Mouse (Mus musculus) left cerebral cortex, adult 11 months (tissue): ENCODE measurements around the gene Rsph1.

Source experiments
- DNase-seq: peaks from one replicate; pipeline ENCODE4 v3.0.0; 2022; ENCODE audit warnings: low spot score

Gene Rsph1

DNA sequence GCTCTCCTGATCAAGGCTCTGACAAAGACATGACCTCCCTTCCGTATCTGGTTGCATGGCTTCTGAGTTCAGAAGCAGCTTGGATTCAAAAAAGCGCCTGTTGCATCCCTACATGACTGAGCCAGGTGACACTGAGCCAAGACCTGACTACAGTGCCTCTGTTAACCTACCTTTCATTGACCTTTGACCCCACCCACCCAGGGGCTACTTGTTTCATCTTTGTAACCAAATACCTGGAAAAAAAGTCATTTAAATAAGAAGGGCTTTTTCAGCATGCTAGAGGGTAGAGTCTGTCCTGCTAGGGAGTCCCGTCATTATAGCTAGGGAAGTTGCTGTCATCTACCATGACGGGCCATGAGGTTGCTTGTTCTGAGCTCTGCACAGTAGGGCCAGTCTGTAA lies 26.2 kb upstream of the Rsph1 start:
- no peak for DNase-seq

DNA sequence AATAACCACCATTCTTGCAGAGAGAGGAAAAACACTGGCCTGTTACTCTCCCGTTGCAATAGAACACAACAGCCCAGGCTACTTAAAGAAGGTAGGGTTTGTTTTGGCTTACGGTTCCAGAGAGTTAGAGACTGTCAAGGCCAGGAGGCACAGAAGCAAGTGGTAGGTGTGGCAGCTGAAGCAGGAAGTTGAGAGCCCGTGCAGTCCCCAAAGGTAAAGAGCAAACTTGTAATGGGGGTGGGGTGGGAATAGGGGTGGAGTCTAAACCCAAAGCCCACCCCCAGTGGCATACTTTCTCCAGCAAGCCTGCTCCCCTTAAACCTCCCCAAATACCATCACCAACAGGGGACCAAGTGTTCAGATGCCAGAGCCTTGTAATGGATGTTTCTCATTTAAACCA lies 23.6 kb upstream of the Rsph1 start:
- no peak for DNase-seq

GRCm38 (mm10) chr17:31299981-31300380 lies 22.8 kb upstream of the Rsph1 start:
- DNase-seq = no peak

GRCm38 (mm10) chr17:31298419-31299209 lies 21.4 kb upstream of the Rsph1 start:
- DNase-seq = no peak

DNA sequence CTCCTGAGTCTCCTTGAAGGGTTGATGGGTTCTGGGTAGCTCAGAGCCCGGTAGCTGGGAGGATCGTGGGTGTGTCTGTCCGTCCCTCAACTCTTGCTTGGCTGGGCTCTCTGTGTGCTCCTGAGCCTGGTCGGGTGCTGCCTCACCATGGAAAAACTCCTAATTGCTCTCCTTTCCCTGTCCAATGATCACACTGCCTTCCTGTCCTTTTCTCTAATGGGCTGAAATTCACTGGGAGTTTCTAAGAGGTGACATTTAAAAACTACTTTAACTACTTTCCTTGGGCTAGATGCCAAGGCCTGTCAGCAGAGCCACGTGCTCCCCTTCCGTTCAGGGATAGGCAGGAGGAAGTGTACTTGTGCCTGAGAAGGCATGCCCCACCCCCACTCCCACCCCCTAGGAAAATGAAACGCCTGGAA lies 20.3 kb upstream of the Rsph1 start:
- DNase-seq = no peak

- peak; percentile 58 for DNase-seq
Measured at GRCm38 (mm10) chr17:31295892-31296781, 19.0 kb upstream of the Rsph1 start.

DNA sequence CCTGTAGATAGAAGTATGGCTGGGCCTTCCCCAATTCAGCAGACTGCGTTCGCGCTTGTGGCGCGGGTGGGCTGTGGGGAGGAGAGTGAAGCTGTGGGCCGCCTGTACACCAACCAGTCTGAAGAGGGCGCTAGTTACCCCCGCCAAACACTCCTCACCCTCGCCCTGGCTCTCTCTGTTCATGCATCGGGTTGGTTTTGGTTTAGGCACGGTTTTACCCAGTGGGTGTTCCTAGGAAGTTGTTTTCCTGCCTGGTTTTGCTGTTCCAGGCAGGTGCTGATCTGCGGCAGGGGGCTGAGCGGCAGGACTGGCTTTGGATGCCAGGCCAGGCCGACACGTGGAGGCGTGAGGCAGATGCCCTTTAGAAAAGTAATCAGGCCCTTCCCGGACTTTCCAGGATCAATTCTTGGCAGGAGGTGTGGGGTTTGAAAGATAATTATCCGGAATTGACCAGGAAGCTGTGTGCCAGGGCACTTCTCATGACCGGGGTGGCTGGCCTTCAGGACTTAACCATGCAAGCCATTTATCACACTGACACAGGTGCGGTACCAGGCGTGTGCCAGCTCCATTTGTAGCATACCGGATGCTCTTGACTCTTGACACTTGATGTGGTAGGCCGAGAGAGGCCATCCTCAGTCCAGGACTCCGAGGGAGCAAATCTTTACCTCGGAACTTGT lies 18.2 kb upstream of the Rsph1 start:
- no peak for DNase-seq

- DNase-seq = no peak
Measured at GRCm38 (mm10) chr17:31294363-31295214, 17.4 kb upstream of the Rsph1 start.

GRCm38 (mm10) chr17:31290859-31291258 lies 13.7 kb upstream of the Rsph1 start:
- DNase-seq = no peak

DNA sequence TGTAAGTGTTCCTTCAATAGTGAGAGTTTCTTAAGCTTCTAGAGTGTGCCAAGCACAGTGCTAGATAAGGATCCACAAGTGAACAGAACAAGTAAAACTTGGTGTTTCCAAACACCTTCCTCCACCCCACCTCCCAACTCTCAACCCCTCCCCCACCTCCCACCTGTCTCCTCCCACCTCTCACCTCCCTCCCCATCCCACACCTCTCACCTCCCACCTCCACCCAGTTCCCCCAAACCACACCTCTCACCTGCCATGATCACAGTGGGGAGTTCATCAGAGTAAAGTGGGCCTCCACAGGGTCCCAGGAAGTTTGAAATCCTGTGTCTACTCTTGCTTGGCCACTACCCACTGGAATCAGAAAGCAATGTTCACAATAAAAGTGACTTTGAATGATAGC lies 13.1 kb upstream of the Rsph1 start:
- no peak for DNase-seq

- no peak for DNase-seq
Measured at GRCm38 (mm10) chr17:31288999-31289726, 12.0 kb upstream of the Rsph1 start.

GRCm38 (mm10) chr17:31287216-31287615 lies 10.0 kb upstream of the Rsph1 start:
- DNase-seq = no peak

DNA sequence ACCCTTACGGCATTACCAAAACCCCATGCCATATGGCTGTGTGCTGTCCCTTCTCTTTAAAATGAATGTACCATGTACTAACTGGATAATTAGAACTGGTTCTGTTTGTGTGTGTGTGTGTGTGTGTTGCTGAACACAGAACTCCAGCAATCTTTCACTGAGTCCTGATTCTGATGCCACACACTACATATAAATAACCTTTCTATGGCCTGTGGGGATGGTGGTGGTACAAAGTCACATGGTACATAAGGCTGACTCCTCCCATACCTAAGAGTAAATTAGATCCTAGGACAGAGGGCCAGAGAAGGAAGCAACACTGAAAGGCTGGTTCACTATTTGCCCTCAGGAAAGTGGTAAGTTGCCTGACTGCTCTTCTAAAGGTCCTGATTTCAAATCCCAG lies 9.3 kb upstream of the Rsph1 start, which contains the start of gene Slc37a1:
TSS of gene Slc37a1 (plus strand) at position 301 of the 400 bp plus-strand sequence.
- DNase-seq = no peak

DNA sequence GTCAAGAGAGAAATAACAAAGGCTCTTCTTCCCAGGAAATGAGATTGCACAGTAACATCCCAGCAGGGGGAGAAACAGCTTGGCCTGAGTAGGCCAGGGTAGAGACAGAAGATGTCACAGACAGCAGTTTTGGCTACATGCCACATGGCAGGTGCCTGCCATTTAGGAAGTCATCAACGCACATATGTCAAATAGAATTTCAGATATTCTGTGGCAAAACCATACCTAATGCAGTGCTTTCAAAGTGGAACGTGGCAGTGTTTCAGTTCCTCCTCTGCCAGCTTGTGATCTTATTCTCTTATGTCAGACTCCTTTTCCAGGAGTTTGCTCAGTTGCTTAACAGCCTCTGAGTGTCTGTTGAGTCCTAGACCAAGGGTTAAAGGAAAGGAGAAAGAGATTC lies 8.7 kb upstream of the Rsph1 start:
- no peak for DNase-seq

- no peak for DNase-seq
Measured at GRCm38 (mm10) chr17:31282687-31283053, 5.5 kb upstream of the Rsph1 start.

DNA sequence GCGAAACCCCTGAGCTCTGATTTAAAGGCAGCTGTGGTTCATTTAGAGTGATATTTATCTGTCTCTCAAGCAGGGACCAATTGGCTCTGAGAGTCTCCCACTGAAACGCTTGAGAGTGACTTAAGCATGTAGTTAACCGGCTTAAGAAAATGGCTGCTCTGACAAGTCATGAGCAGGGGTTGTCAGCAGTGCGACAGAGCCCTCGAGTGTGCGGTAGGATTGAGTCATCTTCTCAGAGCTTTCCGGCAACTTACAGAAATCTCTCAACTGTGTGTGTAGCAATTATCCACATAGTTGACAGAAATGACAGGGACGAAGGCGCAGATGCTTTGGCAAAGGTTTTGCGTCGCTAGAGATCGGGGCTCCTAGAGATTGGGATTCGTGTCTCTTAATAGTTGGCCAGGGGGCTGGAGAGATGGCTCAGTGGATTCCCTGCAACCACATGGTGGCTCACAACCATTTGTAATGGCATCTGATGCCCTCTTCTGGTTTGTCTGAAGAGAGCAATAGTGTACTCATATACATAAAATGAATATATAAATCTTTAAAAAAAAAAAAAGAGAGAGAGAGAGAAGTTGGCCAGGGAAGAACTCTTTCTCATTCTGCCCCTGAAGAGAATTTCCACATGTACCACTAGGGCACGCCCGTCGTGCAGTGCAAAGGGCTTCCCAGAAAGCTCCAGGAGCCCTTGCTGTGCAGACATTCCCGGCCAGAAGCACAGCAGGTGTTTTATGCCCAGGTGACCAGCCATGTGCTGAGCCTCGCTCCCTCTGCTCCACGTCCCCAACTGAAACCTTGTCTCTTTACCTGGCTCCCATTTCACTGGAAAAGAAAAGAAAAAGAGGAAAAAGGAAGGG lies 4.9 kb upstream of the Rsph1 start:
- DNase-seq = no peak

GRCm38 (mm10) chr17:31280269-31280668 lies 3.1 kb upstream of the Rsph1 start:
- no peak for DNase-seq

DNA sequence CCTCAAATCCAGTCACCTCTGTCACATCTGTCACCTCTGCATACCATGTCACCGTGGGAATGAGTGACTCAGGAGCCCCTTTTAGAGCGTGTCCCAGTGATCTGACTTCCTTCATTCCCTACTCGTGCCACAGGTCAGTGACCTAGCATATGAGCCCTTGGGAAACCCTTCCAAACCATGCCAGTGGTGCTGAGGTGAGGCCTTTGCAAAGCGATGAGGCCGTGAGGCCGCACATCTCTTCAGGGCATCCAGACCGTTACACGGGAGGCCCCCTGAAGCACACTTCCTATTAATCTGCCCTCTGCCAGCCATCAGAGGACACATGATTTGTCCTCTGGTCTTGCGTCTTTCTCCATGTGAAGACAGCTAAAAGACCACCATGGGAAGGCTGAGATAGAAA lies 2.4 kb upstream of the Rsph1 start:
- no peak for DNase-seq

DNA sequence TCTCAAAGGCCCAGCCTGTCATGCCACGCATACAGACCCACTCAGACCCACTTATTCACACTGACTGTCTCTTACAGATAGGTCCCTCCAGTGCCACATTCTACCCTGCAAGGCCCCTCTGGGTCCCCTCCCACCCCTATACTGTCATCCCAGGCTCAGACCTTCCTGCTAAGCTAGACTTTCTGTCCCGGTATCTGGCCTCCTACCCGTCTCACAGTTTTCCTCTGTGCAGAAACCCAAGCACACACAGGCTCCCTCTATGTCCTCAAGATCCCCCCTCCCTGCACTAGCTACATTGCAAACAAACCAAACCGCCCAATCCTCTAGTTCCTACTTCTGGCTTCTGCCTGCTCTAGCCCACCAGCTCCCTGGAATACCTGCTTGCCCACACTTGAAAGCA lies 748 bp upstream of the Rsph1 start:
- no peak for DNase-seq
